Mouse (Mus musculus) cerebellum, adult 8-10 months (tissue): ENCODE measurements around the gene Ipcef1.
"Not testable (repeated sequence)": the region's sequence is repeated elsewhere in the genome, so short reads cannot be mapped to it uniquely, and the experiment has no call there.

Experiments
- DNase-seq: peaks from one replicate; pipeline ENCODE4 v3.0.0; 2022

Gene Ipcef1

GRCm38 (mm10) chr10:6882041-6882440 is 170.2 kb downstream of the Ipcef1 start:
- DNase-seq: not testable (repeated sequence)

- no peak for DNase-seq
Observed at GRCm38 (mm10) chr10:6878276-6878881, 173.9 kb downstream of the Ipcef1 start.

DNA sequence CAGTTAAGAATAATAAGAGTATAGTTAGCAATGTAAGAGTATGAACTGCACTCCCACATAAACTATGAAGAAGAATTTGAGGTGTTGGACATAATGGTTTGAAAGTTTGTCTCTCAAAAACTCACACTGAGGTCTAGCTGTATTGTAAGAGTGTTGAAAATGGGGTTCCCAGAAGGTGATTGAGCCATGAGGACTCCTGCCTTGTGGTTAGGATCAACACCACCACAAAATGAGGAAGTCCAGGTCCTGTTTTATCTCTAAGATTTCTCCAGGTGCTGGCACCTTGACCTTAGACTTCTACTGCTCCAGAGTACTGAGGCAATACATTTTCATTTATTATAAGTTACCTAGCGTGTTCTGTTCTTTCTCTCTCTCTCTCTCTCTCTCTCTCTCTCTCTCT is 178.4 kb downstream of the Ipcef1 start:
- no peak for DNase-seq

DNA sequence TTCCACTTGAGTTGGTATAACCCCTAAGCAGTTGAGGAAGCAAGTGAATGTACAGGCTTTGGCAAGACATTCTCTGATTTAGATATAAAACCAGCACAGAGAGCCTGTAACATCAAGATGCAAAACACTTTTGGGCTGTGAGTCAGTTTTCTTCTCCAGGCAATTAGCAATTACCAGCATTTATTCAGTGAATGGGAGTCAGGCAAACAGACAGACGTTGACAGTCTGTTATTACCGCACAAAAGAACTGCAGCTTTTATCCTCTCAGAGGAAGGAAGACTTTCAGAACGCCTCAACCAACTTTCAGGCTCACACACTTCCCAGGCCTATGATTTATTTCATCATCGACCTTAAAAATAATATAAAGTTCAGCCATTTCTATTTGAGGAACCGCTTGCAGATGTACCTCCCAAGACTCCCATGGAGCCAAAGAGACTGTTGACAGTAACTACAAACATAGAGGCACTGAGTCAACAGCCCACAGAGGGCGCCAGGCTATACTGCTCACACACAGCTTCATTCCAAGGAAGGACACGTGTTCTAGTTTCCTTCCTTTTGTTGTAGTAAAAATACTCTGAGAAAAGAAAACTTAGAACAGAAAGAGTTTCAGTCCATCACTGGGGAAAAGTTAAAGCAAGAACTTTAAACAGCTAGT is 180.7 kb downstream of the Ipcef1 start:
- DNase-seq: no peak

DNA sequence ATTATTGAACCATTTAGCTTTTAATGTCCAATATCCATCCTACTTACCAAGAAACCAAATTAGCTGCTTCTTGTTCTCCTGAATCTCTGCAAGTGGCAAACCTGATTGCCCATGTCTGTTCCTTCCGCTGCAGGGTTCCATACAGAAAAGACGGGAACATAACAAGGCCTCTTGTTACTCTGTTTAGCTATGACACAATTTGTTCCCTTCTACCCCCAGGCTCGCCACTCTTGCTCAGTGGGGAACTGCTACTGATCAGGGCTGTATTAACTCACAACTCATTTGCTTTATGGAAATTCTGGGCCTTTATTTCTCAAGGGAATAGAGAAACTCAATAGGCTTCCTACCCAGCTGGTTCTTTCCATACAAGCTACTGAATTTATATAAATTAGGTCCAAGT is 196.5 kb downstream of the Ipcef1 start:
- no peak for DNase-seq

GRCm38 (mm10) chr10:6848834-6849233 is 203.4 kb downstream of the Ipcef1 start:
- DNase-seq: no peak

DNA sequence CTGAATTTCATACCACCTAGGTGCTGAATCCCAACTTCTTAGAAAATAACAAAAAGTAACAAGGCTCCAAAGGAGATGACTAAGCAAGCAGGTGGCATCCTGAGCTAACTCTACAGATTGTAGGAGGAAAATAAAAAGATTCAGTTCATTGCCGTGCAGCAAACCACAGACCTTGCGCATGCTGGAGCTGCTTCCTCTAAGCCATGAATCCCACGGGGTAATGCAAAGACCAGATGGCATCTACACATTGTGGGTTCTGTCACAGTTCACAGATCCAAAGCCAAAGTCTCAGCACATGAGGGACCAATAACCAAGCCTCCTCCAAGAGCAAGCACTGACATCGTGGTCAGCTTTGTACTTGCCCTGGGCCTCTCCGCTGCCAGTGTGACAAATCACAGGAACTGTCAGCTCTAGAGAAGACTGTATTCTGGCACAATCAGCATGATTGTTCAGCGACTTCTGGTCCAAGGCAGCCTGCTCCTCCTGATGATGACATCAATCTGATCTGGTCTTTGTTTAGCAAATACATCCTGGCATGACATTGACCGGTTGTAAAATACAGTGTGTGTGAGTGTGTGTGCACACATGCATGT is 204.0 kb downstream of the Ipcef1 start:
- DNase-seq: no peak

DNA sequence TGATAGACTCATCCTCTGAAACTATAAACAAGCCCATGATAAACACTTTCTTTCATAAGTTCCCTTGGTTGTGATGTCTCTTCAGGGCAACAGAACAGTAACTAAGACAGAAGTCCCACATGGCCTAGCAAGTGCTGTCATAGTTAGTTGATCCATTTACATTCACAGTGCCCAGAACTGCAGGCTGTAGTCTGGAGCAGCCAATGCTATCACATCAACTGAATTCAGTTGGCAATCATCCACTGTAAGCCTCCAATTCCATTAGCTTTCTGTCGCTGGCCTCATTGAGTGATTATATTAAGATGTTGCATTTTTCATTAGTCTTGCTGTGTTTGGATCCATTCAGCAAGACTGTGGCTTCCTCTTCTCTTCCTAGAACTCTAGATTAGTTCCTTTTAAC is 206.0 kb downstream of the Ipcef1 start:
- DNase-seq: no peak

DNA sequence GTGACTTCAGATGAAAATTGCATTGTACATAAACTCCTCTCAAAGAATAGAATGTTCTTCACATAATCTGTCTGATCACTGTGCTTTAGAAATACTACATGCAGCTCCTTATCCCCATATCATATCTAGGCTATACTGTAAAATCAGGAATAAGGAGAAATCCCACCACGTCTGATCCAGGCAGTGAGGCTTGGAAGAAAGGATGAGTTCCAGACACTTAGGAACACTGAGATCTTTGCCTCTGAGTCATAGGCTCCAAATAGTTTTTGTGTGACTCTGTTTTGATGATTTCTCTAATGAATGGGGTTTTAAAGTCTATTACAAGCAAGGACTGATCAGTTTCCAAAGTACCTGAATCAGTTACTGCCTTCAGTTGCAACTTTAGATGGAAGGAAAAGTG is 210.1 kb downstream of the Ipcef1 start:
- DNase-seq: no peak
